Mouse (Mus musculus) megakaryocyte, adult 5-6 weeks (primary cell): ENCODE data around the gene Abcb10. TPM values are rescaled to one million over a fixed set of nuclear protein-coding genes. Genes with fewer than 3 reads are reported as not detected.
"Not testable (repeated sequence)": the region's sequence is repeated elsewhere in the genome, so short reads cannot be mapped to it uniquely, and the experiment has no call there.

ENCODE experiments used
- ATAC-seq: 2 replicates; pipeline ENCODE4 v1.8.0; 2016; ENCODE audit warnings: mild to moderate bottlenecking, inconsistent platforms; ENCODE audit not compliant: poor library complexity, severe bottlenecking
- total RNA-seq, 2 experiments: library from RNA; stranded (forward) in 1 of 2; stranded (reverse) in 1 of 2; fragments of 153-499, 151-499 nt in 1 of 2; fragments of 221-1000, 200-1000 nt in 1 of 2; gene quantifications; 2 replicates each; pipeline versions ENCODE4 v1.2.3 to v1.2.4; 2015 to 2017

The Abcb10 gene
- 5.0 and 7.5 TPM in 2 replicates for total RNA-seq (2015)
- 8.5 and 9.0 TPM in 2 replicates for total RNA-seq (2017)

DNA sequence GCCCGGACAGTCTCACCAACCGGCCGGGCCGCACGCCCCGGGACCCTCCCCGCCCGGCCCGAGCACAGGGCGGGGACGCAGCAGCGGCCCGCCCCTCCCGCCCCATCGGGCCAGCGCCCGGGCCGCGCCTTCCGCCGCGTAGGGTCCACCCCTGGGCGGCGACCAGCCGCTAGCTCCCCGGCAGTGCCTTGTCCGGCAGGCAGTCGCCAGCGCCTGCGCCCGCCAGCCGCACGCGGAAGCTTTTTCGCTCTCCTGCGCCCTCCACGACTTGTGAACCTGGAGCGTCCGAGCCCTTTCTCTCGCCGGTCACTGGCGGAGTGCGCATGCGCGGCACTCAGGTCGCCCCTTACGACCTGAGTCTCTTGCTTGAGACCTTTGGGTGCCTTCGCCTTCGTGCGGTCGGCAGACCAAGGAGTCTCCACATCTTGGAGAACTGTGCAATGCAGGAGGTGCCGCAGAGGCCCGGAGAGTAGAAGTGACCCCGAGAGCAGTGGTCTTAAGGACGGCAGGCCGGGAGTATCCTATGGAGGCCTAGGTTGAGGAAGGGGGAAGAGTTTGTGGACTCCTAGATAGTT is at the start of gene Abcb10:
Abcb10 (minus strand) TSS at position 297 of the 575 bp plus-strand sequence.
- peak; percentile 90 for ATAC-seq

DNA sequence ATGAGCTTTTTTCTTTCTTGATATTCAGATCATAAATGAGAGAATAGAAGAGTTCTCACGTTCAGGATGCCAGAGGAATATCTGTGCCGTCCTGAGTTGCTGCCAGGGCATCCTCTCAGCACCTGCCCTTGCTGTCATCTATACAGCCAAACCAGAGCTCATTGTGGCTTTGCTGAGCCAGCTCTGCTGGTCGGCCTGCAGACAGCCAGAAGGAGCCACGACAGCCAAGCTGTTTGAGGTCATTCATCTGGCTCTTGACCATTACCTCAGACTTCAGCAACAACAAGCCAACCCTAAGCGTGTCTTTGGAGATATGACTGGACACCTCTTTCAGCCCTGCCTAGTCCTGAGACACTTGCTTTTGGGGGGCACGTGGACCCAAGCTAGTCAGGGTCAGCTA is 44.9 kb upstream of the Abcb10 start:
- no peak for ATAC-seq

DNA sequence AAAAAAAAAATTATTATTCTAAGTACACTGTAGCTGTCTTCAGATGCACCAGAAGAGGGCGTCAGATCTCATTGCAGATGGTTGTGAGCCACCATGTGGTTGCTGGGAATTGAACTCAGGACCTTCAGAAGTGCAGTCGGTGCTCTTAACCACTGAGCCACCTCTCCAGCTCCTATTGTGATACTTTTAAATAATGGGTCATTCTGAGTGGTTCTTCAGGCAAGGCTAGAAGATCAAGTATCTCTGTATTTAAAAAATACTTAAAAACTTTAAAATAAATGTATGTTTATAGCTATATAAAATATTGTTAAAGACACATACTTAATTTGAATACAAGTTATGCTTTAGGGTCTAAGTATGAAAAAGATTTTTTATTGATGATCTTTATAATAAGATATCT is 43.3 kb upstream of the Abcb10 start:
- ATAC-seq = not testable (repeated sequence)

DNA sequence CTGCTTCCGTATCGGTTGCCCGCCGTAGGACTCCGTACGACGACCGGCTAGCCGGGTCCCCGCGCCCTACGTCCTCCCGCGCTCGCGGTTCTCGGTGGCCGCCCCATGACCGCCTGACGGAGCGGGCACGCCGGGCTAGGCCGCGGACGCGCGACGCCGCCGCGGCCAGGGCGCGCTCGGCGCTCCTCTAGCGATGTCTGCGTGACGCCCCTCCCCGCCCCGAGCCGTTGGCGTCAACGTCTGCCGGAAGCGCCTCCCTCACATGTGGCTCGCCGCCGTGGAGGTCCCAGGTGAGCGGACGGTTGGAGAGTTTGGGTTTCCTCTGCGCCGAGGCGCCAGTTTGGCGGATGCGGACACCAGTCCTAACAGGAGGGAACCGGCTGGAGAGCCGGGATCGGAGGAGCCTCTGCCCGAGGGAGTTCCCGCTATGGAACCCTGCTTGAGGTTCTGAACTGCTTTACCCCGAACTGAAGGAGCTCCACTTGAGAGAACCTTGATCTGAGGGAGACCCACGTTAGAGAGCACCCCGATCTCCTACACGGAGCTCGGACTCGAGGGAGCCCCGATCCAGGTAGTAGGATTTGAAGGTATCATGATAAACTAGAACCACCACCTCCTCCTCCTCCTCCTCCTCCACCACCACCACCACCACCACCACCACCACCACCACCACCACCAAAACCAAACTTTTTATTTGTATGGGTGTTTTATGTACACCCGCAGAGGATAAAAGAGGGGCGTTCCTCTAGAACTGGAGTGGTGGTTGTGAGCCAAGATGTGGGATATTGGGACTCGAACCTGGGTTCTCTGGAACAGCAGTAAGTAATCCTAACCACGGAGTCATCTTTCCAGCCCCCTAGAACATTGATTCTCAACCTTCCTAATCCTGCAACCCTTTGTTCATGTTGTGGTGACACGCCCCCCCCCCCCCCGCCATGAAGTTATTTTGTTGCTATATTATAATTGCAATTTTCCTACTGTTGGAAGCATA is 38.6 kb upstream of the Abcb10 start, which contains the start of the genes Taf5l and Urb2:
Taf5l (minus strand) TSS at position 161 of the 991 bp plus-strand sequence.
Urb2 (plus strand) TSS at position 272 of the 991 bp plus-strand sequence.
- peak; percentile 91 for ATAC-seq

DNA sequence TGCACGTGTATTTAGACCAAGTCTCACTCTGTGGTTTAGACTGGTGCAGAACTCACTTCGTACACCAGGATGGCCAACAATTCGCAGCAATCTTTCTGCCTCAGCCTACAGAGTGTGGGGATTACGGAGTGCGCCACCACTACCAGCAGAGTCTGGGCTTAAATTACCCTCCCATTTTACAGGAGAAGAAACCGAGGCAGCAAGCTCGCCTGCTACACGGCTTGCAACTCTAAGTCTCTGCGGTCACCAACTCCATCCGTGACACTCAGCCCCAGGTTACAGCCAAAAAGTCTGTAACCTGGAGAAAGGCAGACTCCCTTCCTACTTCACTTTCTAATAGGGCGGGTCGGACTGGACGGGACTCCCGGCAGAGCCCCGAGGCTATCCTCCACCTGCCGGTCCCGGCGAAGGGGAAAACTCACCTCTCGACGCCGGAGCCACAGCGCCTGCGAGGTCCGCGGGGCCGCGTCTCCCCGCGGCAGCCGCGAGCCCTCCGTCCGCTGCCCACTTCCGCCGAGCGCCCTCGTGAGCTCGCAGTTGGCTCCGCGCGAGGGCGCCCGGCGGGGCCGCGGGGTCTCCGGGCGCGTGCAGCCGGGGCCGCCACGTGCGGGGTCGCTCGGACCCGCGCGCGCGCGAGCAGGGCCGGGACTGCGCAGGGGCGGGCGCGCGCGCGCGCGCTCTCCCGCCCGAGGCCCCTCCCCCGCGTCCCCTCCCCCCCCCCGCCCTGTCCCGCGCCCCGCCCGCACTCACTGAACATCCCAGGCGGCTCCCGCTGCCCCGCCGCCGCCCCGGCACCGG is 37.7 kb upstream of the Abcb10 start:
- peak; percentile 52 for ATAC-seq

DNA sequence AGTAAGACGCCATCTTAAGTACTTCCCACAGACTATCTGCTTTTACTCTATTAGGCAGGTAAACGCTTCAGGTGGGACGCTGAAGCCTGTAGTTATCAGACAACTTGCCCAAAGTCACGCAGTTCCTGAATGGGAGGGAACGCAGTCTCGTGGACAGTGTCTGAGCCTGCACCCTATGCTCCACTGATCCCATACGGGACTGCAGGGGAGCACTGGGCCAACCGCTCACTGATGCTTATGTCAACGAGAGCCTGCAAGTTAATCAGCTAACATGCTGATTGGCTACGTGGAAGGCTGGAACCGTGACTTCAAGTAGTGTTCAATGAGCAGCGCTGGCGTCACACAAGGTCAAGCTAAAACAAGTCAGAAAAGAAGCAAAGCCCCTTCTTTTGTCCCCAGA is 36.9 kb upstream of the Abcb10 start:
- peak; percentile 13 for ATAC-seq

DNA sequence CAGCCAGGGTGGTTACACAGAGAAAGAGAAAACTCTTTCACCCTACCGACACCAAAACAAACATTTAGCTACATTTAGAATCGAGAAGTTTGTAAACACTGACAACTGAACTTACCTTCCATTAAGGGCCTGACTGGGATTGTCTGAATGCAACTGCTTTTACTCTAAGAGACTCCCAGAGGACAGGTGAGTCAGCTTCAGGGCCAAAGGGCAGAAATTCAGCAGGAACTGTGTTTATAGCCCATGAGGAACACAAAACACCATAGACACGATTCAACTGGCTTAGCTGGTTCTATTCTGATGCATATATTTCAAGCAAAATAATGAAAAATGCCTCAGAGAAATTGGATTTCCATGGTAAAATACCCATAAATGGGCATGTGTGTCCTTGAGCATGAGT is 31.8 kb upstream of the Abcb10 start:
- ATAC-seq = no peak

DNA sequence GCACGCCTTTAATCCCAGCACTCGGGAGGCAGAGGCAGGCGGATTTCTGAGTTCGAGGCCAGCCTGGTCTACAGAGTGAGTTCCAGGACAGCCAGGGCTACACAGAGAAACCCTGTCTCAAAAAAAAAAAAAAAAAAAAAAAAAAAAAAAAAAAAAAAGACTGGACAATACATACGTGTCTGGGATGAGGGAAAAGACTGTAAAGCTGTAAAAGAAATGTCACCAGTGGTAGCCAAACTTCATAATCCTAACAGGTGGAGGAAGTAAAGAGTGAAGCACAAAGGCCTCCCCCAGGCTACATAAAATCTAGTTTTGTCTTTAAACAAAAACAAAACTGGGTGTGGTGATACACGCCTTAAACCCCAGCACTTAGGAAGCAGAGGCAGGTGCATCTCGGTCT is 31.4 kb upstream of the Abcb10 start:
- ATAC-seq = not testable (repeated sequence)

DNA sequence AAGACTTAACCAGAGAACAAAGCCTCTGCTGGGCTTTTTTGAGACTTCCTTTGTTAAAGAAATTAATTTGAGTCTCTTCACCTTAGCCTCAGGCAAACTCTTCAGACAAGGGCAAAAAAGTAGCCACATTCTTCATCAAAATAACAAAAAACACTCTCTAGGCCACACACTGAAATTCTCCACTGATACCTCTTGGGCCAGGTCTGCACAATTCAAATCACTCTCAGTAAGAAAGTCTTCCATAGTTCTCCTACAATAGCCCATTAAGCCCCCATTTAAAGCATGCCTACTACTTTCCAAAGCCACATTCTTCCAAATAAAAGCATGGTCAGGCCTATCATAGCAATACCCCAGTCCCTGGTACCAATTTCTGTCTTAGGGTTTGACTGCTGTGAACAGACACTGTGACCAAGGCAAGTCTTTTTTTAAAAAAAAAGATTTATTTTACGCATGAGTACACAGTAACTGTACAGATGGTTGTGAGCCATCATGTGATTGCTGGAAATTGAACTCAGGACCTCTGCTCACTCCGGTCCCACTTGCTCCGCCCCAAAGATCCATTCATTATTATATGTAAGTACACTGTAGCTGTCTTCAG is 29.2 kb upstream of the Abcb10 start:
- ATAC-seq = no peak

DNA sequence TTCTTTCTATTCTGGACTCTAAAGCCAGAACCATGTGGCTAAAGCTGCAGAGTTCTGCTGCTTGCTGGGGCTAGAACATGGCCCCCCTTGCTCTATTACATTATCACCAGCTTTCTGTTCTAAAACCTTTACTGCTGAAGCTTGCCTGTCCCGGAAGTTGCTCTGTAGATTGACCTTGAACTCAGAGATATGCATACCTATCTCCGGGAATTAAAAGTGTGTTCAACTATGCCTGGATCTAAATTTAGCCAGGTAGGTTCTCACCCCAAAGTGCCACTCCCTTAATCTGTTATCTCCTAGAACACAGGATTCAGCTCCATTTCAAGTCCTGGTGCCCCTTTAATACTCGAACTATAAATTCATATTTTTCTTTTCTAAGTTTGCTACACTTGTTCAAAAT is 28.7 kb upstream of the Abcb10 start:
- ATAC-seq = no peak

DNA sequence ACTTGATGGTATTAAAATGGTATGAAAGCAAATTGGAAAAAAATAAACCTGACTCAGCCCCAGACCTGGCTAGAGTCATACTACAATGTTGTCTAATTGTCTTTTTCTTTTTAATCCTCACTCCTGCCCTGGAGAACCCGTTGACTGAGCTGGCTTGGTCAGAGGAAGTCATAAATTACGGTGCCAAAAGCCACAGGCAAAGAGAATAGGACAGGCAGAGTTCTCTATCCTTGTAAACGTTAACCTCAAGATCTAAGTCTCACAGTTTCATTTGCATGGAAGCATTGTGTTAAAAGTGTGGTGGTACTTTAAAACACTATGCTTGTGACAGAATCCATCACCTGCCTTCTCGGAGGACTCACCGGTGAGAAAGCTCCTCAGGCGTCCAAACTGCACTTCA is 24.9 kb upstream of the Abcb10 start:
- no peak for ATAC-seq

DNA sequence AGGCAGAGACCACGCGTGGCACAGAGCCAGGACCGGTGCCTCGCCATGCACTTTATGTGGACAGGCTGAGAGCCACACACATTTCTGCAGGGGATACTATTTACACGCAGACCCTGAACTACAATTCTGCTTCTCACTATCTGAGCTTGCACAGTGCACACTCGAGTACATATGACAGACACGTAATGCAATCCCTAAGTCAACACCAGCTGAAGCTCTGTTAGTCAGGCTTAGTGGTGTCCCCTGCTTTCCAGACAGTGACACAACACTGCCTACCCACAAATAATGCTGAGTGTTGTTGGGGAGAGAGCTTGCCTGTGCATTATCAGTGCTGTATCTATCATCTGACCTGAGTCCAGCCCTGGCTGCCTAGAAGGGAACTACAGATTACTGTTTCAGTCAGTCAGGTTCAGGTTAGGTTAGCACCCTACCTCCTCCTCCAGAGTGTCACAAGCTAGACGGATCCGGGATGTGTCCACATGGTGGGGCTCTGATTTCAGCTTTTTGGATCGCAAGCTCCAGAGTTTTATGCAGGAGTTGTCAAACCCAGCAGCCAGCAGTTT is 19.7 kb upstream of the Abcb10 start:
- ATAC-seq = no peak

DNA sequence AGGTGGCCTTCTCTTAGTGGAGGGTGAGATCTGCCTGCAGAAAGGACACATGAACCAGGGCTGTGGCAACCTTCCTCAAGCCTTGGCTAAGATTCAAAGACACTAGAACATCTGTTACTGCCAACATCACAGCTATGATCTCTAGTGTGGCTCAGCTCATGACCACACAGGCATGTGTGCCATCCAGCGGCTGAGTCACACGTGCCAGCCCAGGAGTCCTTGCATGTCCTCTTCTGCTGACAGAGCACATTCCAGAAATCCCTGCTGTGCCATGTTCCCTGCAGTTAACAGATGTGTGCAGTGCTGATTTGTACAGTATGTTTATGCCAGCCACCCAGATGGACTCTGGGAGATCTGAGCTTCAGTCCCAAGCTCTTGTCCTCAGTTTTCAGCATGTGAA is 16.6 kb upstream of the Abcb10 start:
- no peak for ATAC-seq

DNA sequence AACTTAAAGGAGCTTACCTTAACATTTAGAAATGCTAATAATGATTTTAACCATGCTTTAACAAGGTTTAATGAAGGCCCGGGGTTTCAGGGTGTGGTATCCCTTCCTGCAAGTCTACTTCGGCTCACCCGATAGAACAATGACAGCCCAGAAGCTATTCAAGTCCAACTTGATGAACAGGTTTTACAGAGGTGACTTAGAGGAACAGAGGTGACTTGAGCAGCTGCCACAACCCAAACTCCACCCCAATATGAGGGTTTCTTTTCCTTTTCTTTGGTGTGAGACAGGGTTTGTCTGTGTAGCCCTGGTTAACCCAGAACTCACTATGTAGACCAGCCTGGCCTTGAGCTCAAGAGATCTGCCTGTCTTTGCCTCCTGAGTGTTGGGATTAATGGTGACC is 11.1 kb upstream of the Abcb10 start:
- no peak for ATAC-seq

DNA sequence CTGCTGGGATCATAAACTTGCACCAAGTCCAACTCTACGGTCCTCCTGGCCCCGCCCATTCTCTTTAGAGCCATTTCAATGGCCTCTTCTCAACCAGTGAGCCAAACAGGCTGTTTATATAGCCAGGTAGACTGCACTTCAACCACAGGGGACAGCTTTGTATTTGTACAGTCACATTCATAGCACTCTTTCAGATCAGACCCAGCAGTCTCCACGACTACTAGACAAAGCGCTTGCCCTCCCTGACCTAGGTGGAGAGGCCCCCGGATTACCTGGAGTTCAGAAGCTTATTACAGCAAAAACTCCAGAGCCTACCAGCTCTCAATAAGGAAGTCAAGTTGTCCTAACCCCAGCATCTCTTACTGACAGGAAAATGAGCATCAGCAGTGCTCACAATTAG is 10.7 kb upstream of the Abcb10 start:
- no peak for ATAC-seq

DNA sequence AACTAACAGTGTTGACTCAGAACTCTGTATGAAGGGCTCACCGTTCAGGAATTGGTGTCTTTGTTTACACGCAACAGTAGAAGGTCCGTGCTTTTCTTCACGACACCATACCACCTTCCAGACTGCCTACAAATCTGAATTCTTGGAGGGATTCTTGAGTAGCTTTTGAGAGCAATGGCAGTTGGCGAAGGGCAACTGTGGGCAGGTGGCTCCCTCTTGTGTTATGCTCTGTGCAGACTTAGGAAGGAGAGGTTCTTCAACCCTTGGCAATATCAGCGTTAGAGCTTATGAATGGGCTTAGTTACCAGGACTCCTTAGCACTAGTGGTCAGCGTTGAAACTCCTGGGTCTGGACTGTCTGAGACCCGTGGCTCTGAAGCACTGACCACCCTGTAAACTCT is 9.7 kb upstream of the Abcb10 start:
- ATAC-seq = peak; percentile 21; the same call in 1 of the 2 replicates

DNA sequence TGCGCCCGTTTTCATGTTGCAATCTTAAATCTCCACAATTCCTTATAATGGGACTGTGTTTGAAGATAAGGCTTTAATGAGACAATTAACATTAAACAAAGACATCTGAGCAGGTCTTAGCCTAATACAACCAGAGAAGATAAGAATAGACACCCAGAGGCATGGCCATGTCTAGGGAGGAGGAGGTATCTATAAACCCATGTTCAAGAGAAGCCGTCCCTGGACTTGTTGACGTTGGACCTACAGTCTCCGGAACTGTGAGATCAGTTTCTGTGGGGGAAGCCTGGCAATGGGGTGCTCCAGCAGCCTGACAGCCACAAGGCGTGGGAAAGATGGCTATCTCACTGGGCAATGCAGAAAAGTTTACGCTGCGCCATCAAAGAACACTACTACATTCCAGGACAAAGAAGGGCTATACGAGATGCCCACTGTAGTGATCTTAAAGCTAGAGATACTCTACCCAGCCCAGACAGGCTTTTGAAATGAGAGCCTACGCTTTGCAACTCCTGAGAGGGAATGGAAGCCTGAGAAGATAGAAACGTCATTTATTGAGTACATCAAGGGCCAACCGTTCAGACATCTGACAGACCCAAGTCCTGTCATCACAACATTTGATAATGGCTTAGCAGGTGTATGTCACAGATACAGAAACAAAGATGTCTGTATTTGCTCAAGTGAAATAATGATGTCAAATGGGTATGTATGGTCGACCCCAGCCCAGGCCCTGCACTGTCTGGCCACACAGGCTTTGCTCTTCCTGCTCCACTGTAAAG is 7.5 kb upstream of the Abcb10 start:
- no peak for ATAC-seq

DNA sequence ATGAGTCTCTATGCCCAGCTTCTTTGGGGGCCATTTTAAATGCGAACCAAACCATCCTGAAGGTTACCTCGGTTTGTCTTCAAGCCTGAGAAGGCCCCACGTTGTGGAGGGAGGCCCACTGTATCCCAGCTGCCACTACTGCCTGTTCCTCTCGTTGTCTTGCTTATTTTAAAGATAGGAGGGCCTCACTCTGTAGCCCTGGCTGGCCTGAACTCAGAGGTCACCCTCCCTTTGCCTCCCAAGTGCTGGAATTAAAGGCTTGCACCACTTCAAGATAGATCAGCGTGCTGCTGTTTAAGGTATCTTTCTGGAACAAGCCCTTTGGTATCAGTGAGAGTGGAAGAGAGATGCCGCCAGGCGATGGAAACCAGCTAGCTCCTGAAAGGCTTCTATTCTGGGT is 6.2 kb upstream of the Abcb10 start:
- no peak for ATAC-seq

DNA sequence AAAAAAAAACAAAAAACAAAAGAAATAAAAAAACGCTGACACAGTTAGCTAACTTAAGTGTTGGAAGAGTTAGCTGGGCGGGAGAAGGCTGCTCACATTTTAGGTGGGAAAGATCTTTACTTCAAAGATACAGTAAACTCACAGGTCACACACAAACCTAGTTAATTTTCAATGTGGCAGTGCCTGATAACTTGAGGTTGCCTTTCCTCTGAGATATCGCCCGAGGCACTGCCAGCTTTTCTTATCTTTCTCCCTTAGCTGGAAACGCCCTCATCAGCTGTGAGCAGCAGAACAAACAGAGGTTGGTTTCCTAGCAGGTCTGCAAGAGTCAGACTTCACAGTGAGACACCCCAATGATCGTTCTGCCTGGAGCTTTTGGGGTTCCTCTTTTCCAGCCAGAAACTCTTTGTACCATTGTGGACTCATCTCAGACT is 5.7 kb upstream of the Abcb10 start:
- ATAC-seq = peak; percentile 51; the same call in 1 of the 2 replicates
